Mouse (Mus musculus) kidney, adult 8-10 months (tissue): ENCODE measurements around the gene Smok2b.
"Not testable (repeated sequence)": the region's sequence is repeated elsewhere in the genome, so short reads cannot be mapped to it uniquely, and the experiment has no call there.

Experiments used
- DNase-seq, 2 experiments: peaks; one replicate each; pipeline ENCODE4 v3.0.0; 2022

Gene Smok2b

GRCm38 (mm10) chr17:13240807-13241727 lies 11.0 kb downstream of the Smok2b start:
- DNase-seq: not testable (repeated sequence)

- DNase-seq: not testable (repeated sequence)
Measured at GRCm38 (mm10) chr17:13254786-13255185, 24.7 kb downstream of the Smok2b start.
